Mouse (Mus musculus) embryonic facial prominence, embryonic 14.5 days (tissue): ENCODE results near the gene Tm4sf5. TPM values are rescaled to one million over a fixed set of nuclear protein-coding genes. Genes with fewer than 3 reads are reported as not detected.
"Not testable (repeated sequence)": the region's sequence is repeated elsewhere in the genome, so short reads cannot be mapped to it uniquely, and the experiment has no call there.

Experiments used
- ATAC-seq: fragments of 200-750 bp; cut with Nextera tagmentation; 2 replicates; pipeline ENCODE4 v1.8.0; 2017; ENCODE audit warnings: low read depth, moderate number of reproducible peaks, moderate TSS enrichment
- DNase-seq: peaks from one replicate; pipeline ENCODE4 v3.0.0-alpha.2; 2015; ENCODE audit warnings: low spot score
- H3K27ac ChIP-seq: fragments of 300-500 bp; sonication (generic); replicated peaks from 2 replicates; pipeline ENCODE4 v1.5.1; 2014; ENCODE audit warnings: low read depth, mild to moderate bottlenecking, low read length, moderate library complexity
- H3K27me3 ChIP-seq: fragments of 300-500 bp; sonication (generic); replicated peaks from 2 replicates; pipeline ENCODE4 v1.6.1; 2014; ENCODE audit warnings: low read length; ENCODE audit not compliant: control insufficient read depth, insufficient read depth
- H3K36me3 ChIP-seq: fragments of 300-500 bp; sonication (generic); 2 replicates; pipeline ENCODE4 v1.6.1; 2014; ENCODE audit warnings: low read length, mixed read lengths; ENCODE audit not compliant: control insufficient read depth, insufficient read depth
- H3K4me1 ChIP-seq: fragments of 300-500 bp; sonication (generic); 2 replicates; pipeline ENCODE4 v1.6.1; 2014; ENCODE audit warnings: antibody characterized with exemption, low read length; ENCODE audit not compliant: control insufficient read depth, insufficient read depth
- H3K4me2 ChIP-seq: fragments of 300-500 bp; sonication (generic); 2 replicates; pipeline ENCODE4 v1.6.1; 2014; ENCODE audit warnings: low read depth, mild to moderate bottlenecking, low read length, moderate library complexity, mixed read lengths
- H3K4me3 ChIP-seq: fragments of 300-500 bp; sonication (generic); 2 replicates; pipeline ENCODE4 v1.5.1; 2014; ENCODE audit warnings: low read depth, mild to moderate bottlenecking, low read length
- H3K9ac ChIP-seq: fragments of 300-500 bp; sonication (generic); 2 replicates; pipeline ENCODE4 v1.6.1; 2014; ENCODE audit warnings: low read depth, mild to moderate bottlenecking, low read length, moderate library complexity, mixed read lengths
- H3K9me3 ChIP-seq: fragments of 300-500 bp; sonication (generic); 2 replicates; pipeline ENCODE4 v1.6.1; 2016; ENCODE audit warnings: low read length; ENCODE audit not compliant: control insufficient read depth
- WGBS: fragments of 180-500 bp; shearing (Covaris S2); extraction: QIAGEN DNeasy Blood & Tissue Kit; methylation state at CpG from one replicate; pipeline ENCODE4 v1.1.7; 2014; 5-methylcytosine and 5-hydroxymethylcytosine counted together
- polyA plus RNA-seq: library from polyadenylated mRNA; unstranded; fragments of >200 nt; fragmentation: Nextera tagmentation; extraction: Ambion mirVana; gene quantifications from 2 replicates; pipeline ENCODE4 v1.2.1, GENCODE M21; 2014

Gene Tm4sf5
- polyA plus RNA-seq, 1 experiment from 2014 or later, result not detected

DNA sequence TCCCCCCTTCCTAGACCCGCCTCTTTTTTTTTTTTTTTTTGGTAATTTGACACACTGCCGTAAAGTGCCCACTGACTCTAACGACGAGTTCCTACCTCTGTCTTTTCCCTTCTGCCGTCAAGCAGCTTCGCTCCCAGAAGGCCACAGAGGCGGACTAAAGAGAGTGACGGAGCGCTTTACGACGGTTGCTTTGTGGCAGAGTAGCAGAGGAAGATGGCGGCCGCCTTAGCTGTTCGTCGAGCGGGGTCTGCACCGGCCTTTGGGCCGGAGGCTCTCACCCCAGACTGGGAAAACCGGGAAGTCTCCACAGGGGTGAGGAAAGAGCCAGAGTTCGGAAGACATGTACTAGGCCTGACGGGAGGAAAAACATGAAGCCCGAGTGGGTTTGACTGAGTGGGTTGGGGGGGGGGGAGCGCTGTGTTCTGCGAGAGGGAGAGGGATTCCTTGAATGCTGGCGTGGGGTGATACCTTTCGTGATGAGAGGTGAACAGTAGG, 20.2 kb downstream of the Tm4sf5 start, which contains the start of gene Psmb6:
Gene Psmb6, plus strand, starts transcription at position 184 of the 495 bp plus-strand sequence.
- peak within 1 kb of the TSS; percentile 36; the same call in 1 of the 2 replicates for H3K27ac ChIP-seq
- under 1% methylated on average over 24 of the region's 26 CpGs for WGBS

DNA sequence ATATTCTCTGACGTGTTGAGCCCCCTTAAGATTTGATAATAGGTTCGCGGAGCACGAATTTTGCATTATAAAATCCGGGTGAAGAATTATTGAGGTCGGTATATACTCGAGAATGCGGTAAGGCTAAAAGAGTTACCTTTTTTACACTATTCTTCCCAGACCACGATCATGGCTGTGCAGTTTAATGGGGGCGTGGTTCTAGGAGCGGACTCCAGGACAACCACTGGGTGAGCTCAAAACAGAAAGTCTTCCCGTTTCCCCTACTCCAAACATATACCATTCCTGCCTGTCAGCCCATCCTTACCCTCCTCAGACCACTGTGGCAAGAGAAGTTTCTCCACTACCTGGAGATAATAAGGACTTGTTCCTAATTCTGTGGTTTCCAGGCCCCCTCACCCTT, 20.7 kb downstream of the Tm4sf5 start:
- Histone ChIP-seq H3K4me3 (peak overlapping the region; percentile 71), H3K36me3 (peaks cover 35% of the 10 kb centered on the region), H3K27ac (peak overlapping the region; percentile 36; the same call in 1 of the 2 replicates), H3K9ac (peak overlapping the region; percentile 78), H3K4me1 (peaks cover 6% of the 10 kb centered on the region), H3K9me3 (no peaks in the 10 kb centered on the region), H3K27me3 (no peaks in the 10 kb centered on the region), H3K4me2 (peak overlapping the region; percentile 79)
- ATAC-seq, result 0 out of 2 replicates have a peak, but pooled peaks have one; percentile 26
- no peak for DNase-seq
- 3% methylated on average over 12 of the region's 12 CpGs for WGBS

More for the DNA sequence above, 20.2 kb downstream of the Tm4sf5 start, which contains the start of gene Psmb6:
- peak; percentile 99 for DNase-seq
- peak within 1 kb of the TSS; percentile 71 for H3K4me3 ChIP-seq
- H3K9me3 ChIP-seq, result no peaks in the 10 kb centered on the region
- H3K27me3 ChIP-seq, result no peaks in the 10 kb centered on the region
- H3K9ac ChIP-seq, result peak within 1 kb of the TSS; percentile 78
- peaks cover 35% of the 10 kb centered on the region for H3K36me3 ChIP-seq
- peaks cover 8% of the 10 kb centered on the region for H3K4me1 ChIP-seq
- peak within 1 kb of the TSS; percentile 79 for H3K4me2 ChIP-seq
- peak; percentile 96 for ATAC-seq

DNA sequence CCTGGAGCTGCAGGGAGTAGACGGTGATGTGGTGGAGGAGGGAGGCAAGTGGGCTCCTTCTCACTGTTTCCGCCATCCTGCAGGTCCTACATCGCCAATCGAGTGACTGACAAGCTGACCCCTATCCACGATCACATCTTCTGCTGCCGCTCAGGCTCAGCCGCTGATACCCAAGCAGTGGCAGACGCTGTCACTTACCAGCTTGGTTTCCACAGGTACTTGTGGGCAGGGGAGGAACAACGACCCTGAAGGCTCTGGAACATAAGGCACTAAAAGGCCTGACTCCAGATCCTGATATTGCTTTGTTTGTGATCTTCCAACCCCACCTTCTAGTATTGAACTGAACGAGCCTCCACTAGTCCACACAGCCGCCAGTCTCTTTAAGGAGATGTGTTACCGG, 21.2 kb downstream of the Tm4sf5 start:
- DNase-seq (no peak), ATAC-seq (no peak)
- no peaks in the 10 kb centered on the region for H3K9me3 ChIP-seq
- no peak overlapping the region for H3K27ac ChIP-seq
- H3K4me1 ChIP-seq, result peaks cover 6% of the 10 kb centered on the region
- peaks cover 35% of the 10 kb centered on the region for H3K36me3 ChIP-seq
- H3K4me2 ChIP-seq, result peak overlapping the region; percentile 79
- no peaks in the 10 kb centered on the region for H3K27me3 ChIP-seq
- 87% methylated on average over 12 of the region's 12 CpGs for WGBS
- H3K4me3 ChIP-seq, result peak overlapping the region; percentile 71
- H3K9ac ChIP-seq, result peak overlapping the region; percentile 78

DNA sequence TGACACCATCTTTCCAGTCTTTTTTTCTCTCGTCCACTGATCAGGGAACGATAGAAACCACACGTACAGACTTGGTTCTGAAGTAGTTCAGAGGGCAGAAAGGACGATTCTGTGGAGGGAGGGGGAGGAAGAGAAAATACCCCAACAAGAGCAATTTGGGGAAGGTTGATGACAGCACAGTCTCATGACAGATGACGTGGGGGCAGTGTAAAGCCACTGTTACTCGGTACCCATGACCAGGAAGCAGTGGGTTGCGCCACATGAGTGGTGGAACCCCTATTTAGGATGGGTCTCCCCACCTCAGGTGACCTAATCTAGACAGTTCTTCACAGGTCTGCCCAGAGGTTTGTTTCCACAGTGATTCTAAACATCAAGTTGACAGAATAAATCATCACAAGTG, 23.6 kb downstream of the Tm4sf5 start:
- H3K27me3 ChIP-seq, result no peaks in the 10 kb centered on the region

DNA sequence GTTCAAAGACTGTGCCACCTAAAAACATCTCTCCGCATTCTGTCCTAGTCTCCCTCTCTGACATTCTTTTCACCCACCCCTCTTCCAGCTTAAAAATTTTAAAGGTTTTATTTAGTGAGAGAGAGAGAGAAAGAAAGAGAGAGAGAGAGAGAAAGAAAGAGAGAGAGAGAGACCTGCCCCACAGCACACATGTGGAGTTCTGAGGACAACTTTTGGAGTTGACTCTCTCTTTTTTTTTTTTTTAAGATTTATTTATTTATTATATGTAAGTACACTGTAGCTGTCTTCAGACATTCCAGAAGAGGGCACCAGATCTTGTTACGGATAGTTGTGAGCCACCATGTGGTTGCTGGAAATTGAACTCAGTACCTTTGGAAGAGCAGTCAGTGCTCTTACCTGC, 26.0 kb downstream of the Tm4sf5 start:
- WGBS, result 95% methylated on average over 1 of the region's 2 CpGs
- not testable (repeated sequence) for H3K9me3 ChIP-seq, DNase-seq, H3K4me3 ChIP-seq, H3K27ac ChIP-seq, H3K4me2 ChIP-seq, H3K4me1 ChIP-seq, H3K27me3 ChIP-seq, ATAC-seq, H3K9ac ChIP-seq
- peaks cover 35% of the 10 kb centered on the region for H3K36me3 ChIP-seq

More for the DNA sequence above, 23.6 kb downstream of the Tm4sf5 start:
- Histone ChIP-seq H3K27ac (no peak overlapping the region), H3K9me3 (no peaks in the 10 kb centered on the region), H3K4me1 (peaks cover 6% of the 10 kb centered on the region), H3K9ac (no peak overlapping the region), H3K4me3 (no peak overlapping the region), H3K4me2 (no peak overlapping the region), H3K36me3 (peaks cover 35% of the 10 kb centered on the region)
- no peak for DNase-seq
- 87% methylated on average over 7 of the region's 7 CpGs for WGBS
- ATAC-seq, result no peak

DNA sequence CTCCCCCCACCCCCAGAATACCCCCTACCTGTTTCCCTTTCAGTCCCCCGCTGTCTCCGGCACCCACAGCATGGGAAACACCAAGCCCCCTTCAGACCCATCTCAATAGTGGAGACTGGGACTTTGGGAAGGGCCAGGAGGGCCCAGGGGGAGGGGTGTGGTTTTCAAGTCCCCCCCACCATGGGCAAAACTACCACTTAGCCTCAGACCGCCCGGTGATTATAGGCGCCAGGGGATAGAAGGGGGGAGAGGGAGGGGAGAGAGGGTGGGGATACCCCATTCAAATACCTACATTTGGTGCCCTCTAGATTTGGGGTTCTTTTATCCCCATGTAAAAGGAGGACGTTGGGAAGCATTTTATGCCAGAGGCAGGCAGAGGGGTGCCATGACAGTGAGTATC, 27.8 kb downstream of the Tm4sf5 start, which contains the start of gene Gm40193:
Gene Gm40193, minus strand, starts transcription at position 101 of the 400 bp plus-strand sequence.
- Histone ChIP-seq H3K9me3 (no peaks in the 10 kb centered on the region), H3K4me2 (no peak within 1 kb of the TSS), H3K9ac (no peak within 1 kb of the TSS), H3K4me1 (no peaks in the 10 kb centered on the region), H3K27me3 (no peaks in the 10 kb centered on the region), H3K27ac (no peak within 1 kb of the TSS), H3K36me3 (peaks cover 19% of the 10 kb centered on the region), H3K4me3 (no peak within 1 kb of the TSS)
- ATAC-seq, result no peak
- 78% methylated on average over 6 of the region's 6 CpGs for WGBS
- DNase-seq, result no peak

DNA sequence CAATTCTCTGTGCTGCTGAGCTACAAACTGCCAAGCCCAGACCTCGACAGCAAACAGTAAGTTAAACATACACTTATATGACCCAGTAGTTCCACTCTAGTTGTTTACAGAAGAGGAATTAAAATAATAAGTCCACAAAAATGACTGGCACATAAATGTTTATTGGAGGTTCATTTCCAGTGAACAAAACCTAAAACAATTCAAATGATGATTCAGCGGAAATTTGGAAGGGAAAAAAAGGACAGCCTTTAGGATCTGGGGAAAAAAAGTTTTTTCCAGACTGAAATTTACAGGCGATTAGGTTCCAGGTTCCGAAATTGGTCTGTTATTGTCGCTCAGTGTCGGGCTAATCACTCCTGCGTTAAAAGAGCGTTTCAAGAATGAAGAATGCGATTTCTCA, 34.4 kb downstream of the Tm4sf5 start:
- H3K9me3 ChIP-seq, result no peaks in the 10 kb centered on the region

DNA sequence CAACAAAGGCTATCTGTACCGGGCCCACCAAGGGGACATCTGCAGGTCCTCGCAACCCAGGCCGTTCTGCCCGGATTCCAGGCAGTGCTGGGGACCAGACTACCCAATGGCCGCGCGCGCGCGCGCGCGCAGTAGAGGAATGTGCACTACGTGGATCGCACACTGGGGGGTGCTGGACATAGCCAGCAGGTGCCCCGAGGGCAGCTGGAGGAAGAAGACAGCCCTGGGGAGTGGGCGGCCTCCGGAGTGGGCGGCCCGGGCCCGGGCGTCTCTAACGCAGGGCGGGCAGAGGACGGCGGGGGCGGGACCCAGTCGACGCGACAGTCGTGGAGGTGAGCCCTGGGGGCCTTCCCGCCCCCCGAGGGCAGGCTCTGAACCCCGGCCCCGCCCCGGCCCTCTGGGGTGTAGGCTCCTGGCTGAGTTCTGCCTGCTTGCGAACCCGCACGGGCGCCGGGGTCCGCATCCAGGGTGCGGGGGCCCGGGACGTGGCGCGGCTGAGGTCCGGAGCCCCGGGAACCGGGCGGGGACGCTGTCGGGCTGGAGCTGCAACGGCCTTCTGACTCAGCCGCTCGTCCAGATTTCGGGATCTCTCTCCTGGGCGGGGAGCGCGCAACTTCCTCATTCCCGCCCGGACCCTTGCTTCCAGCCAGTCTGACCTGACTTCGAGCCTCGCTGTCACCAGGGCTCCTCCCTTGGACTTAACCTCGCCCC, 35.0 kb downstream of the Tm4sf5 start, which contains the start of gene Pld2:
Gene Pld2, plus strand, starts transcription at position 188 of the 711 bp plus-strand sequence.
- peak within 1 kb of the TSS; percentile 83 for H3K4me2 ChIP-seq
- peak within 1 kb of the TSS; percentile 71 for H3K9ac ChIP-seq
- WGBS, result 2% methylated on average over 35 of the region's 65 CpGs
- H3K27ac ChIP-seq, result no peak within 1 kb of the TSS
- no peaks in the 10 kb centered on the region for H3K27me3 ChIP-seq
- DNase-seq, result peak; percentile 91
- no peaks in the 10 kb centered on the region for H3K36me3 ChIP-seq
- H3K4me1 ChIP-seq, result no peaks in the 10 kb centered on the region
- H3K9me3 ChIP-seq, result no peaks in the 10 kb centered on the region
- ATAC-seq, result peak; percentile 95
- peak within 1 kb of the TSS; percentile 65 for H3K4me3 ChIP-seq

More for the DNA sequence above, 34.4 kb downstream of the Tm4sf5 start:
- H3K4me1 ChIP-seq, result no peaks in the 10 kb centered on the region
- peak overlapping the region; percentile 71 for H3K9ac ChIP-seq
- H3K36me3 ChIP-seq, result no peaks in the 10 kb centered on the region
- ATAC-seq, result no peak
- H3K27me3 ChIP-seq, result no peaks in the 10 kb centered on the region
- WGBS, result 17% methylated on average over 9 of the region's 9 CpGs
- peak overlapping the region; percentile 65 for H3K4me3 ChIP-seq
- DNase-seq, result no peak
- H3K4me2 ChIP-seq, result peak overlapping the region; percentile 83
- H3K27ac ChIP-seq, result no peak overlapping the region
